In genomic region chr2:158510665-158511064, GRCm38 (mm10) we compare ENCODE assay signal across 9 mouse cellular contexts. TPM values are rescaled to one million over a fixed set of nuclear protein-coding genes. Genes with fewer than 3 reads are reported as not detected.
DNase-seq lines count a peak whose midpoint lies in the region; ATAC-seq and TF ChIP-seq lines count a peak whose summit lies in the region.
"Had no signal": no experiment of that assay in that cellular context is flagged by ENCODE, and none has a peak within 500 bp of the region (broad histone marks: within the 10 kb centered on the region; RNA-seq: fewer than 3 reads in every experiment).

No protein-coding gene starts in this region.

- peak; percentile 89 for DNase-seq in 3134 (ENCODE audit: extremely low read depth, insufficient read length, low spot score)
- peak; percentile 64 for DNase-seq in heart, postnatal 4 days
- peak; percentile 66 for DNase-seq in lung, adult 2 months
- no peak for DNase-seq in right cerebral cortex, postnatal 4 days
- DNase-seq in layer of hippocampus, adult 18-20 months (ENCODE audit: low spot score in 2 of 2), result no peak
- DNase-seq in midbrain, postnatal 0 days (ENCODE audit: low spot score), result no peak
- DNase-seq in limb, embryonic 10.5 days (ENCODE audit: low spot score), result no peak

- peak overlapping the region; percentile 53 for H3K4me3 ChIP-seq in E14TG2a.4 (replicated peaks; ENCODE audit: low read length)
- H3K4me3 ChIP-seq in lung, adult 2 months (replicated peaks; ENCODE audit: extremely low read depth, low read depth, low read length), result no peak overlapping the region
- no peak overlapping the region for H3K4me3 ChIP-seq in midbrain, postnatal 0 days (ENCODE audit: low read depth, low read length)
- no peak overlapping the region for H3K4me3 ChIP-seq in limb, embryonic 10.5 days
- H3K4me3 ChIP-seq: limb, embryonic 12.5 days had no signal

- H3K4me1 ChIP-seq in E14TG2a.4 (replicated peaks; ENCODE audit: low read depth, low read length), result peaks cover 6% of the 10 kb centered on the region; the same call in 1 of the 2 replicates
- peaks cover 3% of the 10 kb centered on the region for H3K4me1 ChIP-seq in lung, adult 2 months (ENCODE audit: control insufficient read depth, insufficient read depth, low read length)
- no peaks in the 10 kb centered on the region for H3K4me1 ChIP-seq in midbrain, postnatal 0 days (ENCODE audit: insufficient read depth, low read length)
- H3K4me1 ChIP-seq in limb, embryonic 10.5 days, result 0 out of 2 replicates have a peak, but pooled peaks cover 2% of the 10 kb centered on the region
- H3K4me1 ChIP-seq: limb, embryonic 12.5 days had no signal

- H3K9ac ChIP-seq in midbrain, postnatal 0 days (replicated peaks; ENCODE audit: low read length, poor library complexity, severe bottlenecking), result no peak overlapping the region
- H3K9ac ChIP-seq: limb, embryonic 12.5 days had no signal

- H3K9me3 ChIP-seq in E14TG2a.4 (ENCODE audit: low read length), result no peaks in the 10 kb centered on the region
- no peaks in the 10 kb centered on the region for H3K9me3 ChIP-seq in midbrain, postnatal 0 days (ENCODE audit: low read length)
- no peaks in the 10 kb centered on the region for H3K9me3 ChIP-seq in limb, embryonic 10.5 days (replicated peaks)
- H3K9me3 ChIP-seq: limb, embryonic 12.5 days had no signal

- no peak for TF ChIP-seq CTCF in E14TG2a.4 (conservative IDR thresholded peaks at IDR 0.05; ENCODE audit: low read length)
- no peak for TF ChIP-seq CTCF in lung, adult 2 months (IDR thresholded peaks at IDR 0.05; ENCODE audit: insufficient read depth, low read length)
- TF ChIP-seq CTCF in midbrain, postnatal 0 days (IDR thresholded peaks at IDR 0.05), result no peak

- no peak for TF ChIP-seq POLR2A in lung, adult 2 months (IDR thresholded peaks at IDR 0.05; ENCODE audit: borderline replicate concordance, extremely low read depth, low read depth, low read length)

- no peak overlapping the region for H3K27ac ChIP-seq in midbrain, postnatal 0 days (ENCODE audit: low read depth, low read length)
- no peak overlapping the region for H3K27ac ChIP-seq in limb, embryonic 10.5 days
- H3K27ac ChIP-seq: limb, embryonic 12.5 days had no signal

- no peaks in the 10 kb centered on the region for H3K36me3 ChIP-seq in E14TG2a.4 (ENCODE audit: insufficient read depth, low read length)
- no peaks in the 10 kb centered on the region for H3K36me3 ChIP-seq in midbrain, postnatal 0 days (ENCODE audit: insufficient read depth, low read length)
- H3K36me3 ChIP-seq in limb, embryonic 10.5 days, result no peaks in the 10 kb centered on the region
- H3K36me3 ChIP-seq: limb, embryonic 12.5 days had no signal

- 38% methylated on average over 6 of the region's 6 CpGs for WGBS in lung, adult 2 months
- 72% methylated on average over 6 of the region's 6 CpGs for WGBS in midbrain, postnatal 0 days
- WGBS in limb, embryonic 10.5 days, result 89% methylated on average over 6 of the region's 6 CpGs

- H3K4me2 ChIP-seq in midbrain, postnatal 0 days (ENCODE audit: low read depth, low read length, poor library complexity, severe bottlenecking), result no peak overlapping the region
- H3K4me2 ChIP-seq: limb, embryonic 12.5 days had no signal

- ATAC-seq in midbrain, postnatal 0 days (ENCODE audit: low FRiP score), result no peak

- H3K27me3 ChIP-seq in E14TG2a.4 (ENCODE audit: insufficient read depth, low read length), result 0 out of 2 replicates have a peak, but pooled peaks cover 3% of the 10 kb centered on the region
- H3K27me3 ChIP-seq in midbrain, postnatal 0 days (ENCODE audit: insufficient read depth, low read length), result no peaks in the 10 kb centered on the region
- no peaks in the 10 kb centered on the region for H3K27me3 ChIP-seq in limb, embryonic 10.5 days (ENCODE audit: low read depth, poor library complexity, severe bottlenecking)
- H3K27me3 ChIP-seq: limb, embryonic 12.5 days had no signal

RNA-seq across cellular contexts. Expression of gene Arhgap40, which starts 1.9 kb away (rescaled TPM):
- not detected for total RNA-seq in heart, postnatal 4 days (2021)
- 0.81 and 5.6 TPM in 2 replicates for polyA plus RNA-seq in lung, adult 2 months (2012; rRNA removed)
- not detected for total RNA-seq in layer of hippocampus, adult 18-20 months (2021)
- total RNA-seq in midbrain, postnatal 0 days (2014; rRNA removed), result 0.55 and 0.90 TPM in 2 replicates
- 0.65 and 1.4 TPM in 2 replicates for polyA plus RNA-seq in midbrain, postnatal 0 days (2015; fragmentation: Nextera tagmentation; extraction: Ambion mirVana)
- 0.16 TPM in 1 of 2 replicates, not detected in the other for polyA plus RNA-seq in limb, embryonic 10.5 days (2016; fragmentation: Nextera tagmentation; extraction: Ambion mirVana)

RNA-seq across cellular contexts. Expression of gene Adig, which starts 8.3 kb away (rescaled TPM):
- total RNA-seq in heart, postnatal 4 days (2021), result 1 to 10 TPM in 1 of 2 experiments, under 1 TPM in 1; 0.61 to 1.1 TPM
- polyA plus RNA-seq in lung, adult 2 months (2012; rRNA removed), result 12.1 and 13.2 TPM in 2 replicates
- total RNA-seq in layer of hippocampus, adult 18-20 months (2021), result not detected
- not detected in 2 replicates for total RNA-seq in midbrain, postnatal 0 days (2014; rRNA removed)
- not detected in 2 replicates for polyA plus RNA-seq in midbrain, postnatal 0 days (2015; fragmentation: Nextera tagmentation; extraction: Ambion mirVana)
- polyA plus RNA-seq in limb, embryonic 10.5 days (2016; fragmentation: Nextera tagmentation; extraction: Ambion mirVana), result 0.35 TPM in 1 of 2 replicates, not detected in the other
- polyA plus RNA-seq: limb, embryonic 12.5 days had no signal

Comparison
In these comparisons a context has a peak if more than half of its experiments do, and no peak if none do; other contexts are left out.
1. DNase-seq: peak in 3134 (single experiment), heart, postnatal 4 days (single experiment) and lung, adult 2 months (single experiment); none in right cerebral cortex, postnatal 4 days (single experiment), layer of hippocampus, adult 18-20 months (0 of 2), midbrain, postnatal 0 days (single experiment) and limb, embryonic 10.5 days (single experiment).